Mouse (Mus musculus): Measurements from ENCODE around the gene Trnp1.

GRCm38 (mm10) chr4:133527788-133528187, 29.4 kb upstream of the Trnp1 start:
- TF ChIP-seq EP300 (IDR thresholded peaks at IDR 0.05; ENCODE audit: insufficient read depth, low read depth, low read length), result no peak
- no peak for TF ChIP-seq CTCF (IDR thresholded peaks at IDR 0.05; ENCODE audit: low read depth, low read length)
- no peak for TF ChIP-seq POLR2A (IDR thresholded peaks at IDR 0.05; ENCODE audit: insufficient read depth, low read length)
